ENCODE assay signal across 8 mouse cellular contexts in genomic region chr12:21286712-21287650, GRCm38 (mm10). TPM values are rescaled to one million over a fixed set of nuclear protein-coding genes. Genes with fewer than 3 reads are reported as not detected.
DNase-seq lines count a peak whose midpoint lies in the region; ATAC-seq and TF ChIP-seq lines count a peak whose summit lies in the region.

No protein-coding gene starts in this region.

- ATAC-seq in liver, embryonic 14.5 days (ENCODE audit: insufficient read depth) = no peak

- H3K4me3 ChIP-seq in cerebellum, adult 2 months (replicated peaks; ENCODE audit: insufficient read depth, low read depth, low read length) = peak overlapping the region; percentile 79
- peak overlapping the region; percentile 85 for H3K4me3 ChIP-seq in hindbrain, embryonic 10.5 days
- peak overlapping the region; percentile 94 to 95 for H3K4me3 ChIP-seq in liver, embryonic 14.5 days (ENCODE audit: insufficient read depth in 1 of 2, low read depth in 2 of 2, low read length in 2 of 2)

- TF ChIP-seq EP300 in liver, embryonic 14.5 days (IDR thresholded peaks at IDR 0.05; ENCODE audit: low read depth) = no peak

- no peak for TF ChIP-seq CTCF in cerebellum, adult 2 months (IDR thresholded peaks at IDR 0.05; ENCODE audit: borderline replicate concordance, insufficient read depth, low read depth, low read length)
- TF ChIP-seq CTCF in liver, embryonic 14.5 days (IDR thresholded peaks at IDR 0.05; ENCODE audit: low read depth) = no peak

- TF ChIP-seq POLR2A in cerebellum, adult 2 months (IDR thresholded peaks at IDR 0.05; ENCODE audit: borderline replicate concordance, insufficient read depth, low read length) = no peak

- H3K4me1 ChIP-seq in cerebellum, adult 2 months (ENCODE audit: control insufficient read depth, insufficient read depth, low read length) = no peaks in the 10 kb centered on the region
- H3K4me1 ChIP-seq in hindbrain, embryonic 10.5 days (replicated peaks) = peaks cover 17% of the 10 kb centered on the region
- H3K4me1 ChIP-seq in liver, embryonic 14.5 days (replicated peaks; ENCODE audit: control insufficient read depth in 2 of 2, insufficient read depth in 2 of 2, low read length in 1 of 2) = peaks cover 12 to 15% of the 10 kb centered on the region in 2 experiments

- H3K9me3 ChIP-seq in hindbrain, embryonic 10.5 days = no peaks in the 10 kb centered on the region
- no peaks in the 10 kb centered on the region for H3K9me3 ChIP-seq in liver, embryonic 14.5 days (ENCODE audit: control insufficient read depth, low read length)

- H3K27me3 ChIP-seq in cerebellum, adult 2 months (ENCODE audit: control insufficient read depth, insufficient read depth, low read length) = no peaks in the 10 kb centered on the region
- no peaks in the 10 kb centered on the region for H3K27me3 ChIP-seq in hindbrain, embryonic 10.5 days (ENCODE audit: insufficient read depth, poor library complexity, severe bottlenecking)
- no peaks in the 10 kb centered on the region for H3K27me3 ChIP-seq in liver, embryonic 14.5 days (ENCODE audit: control insufficient read depth, insufficient read depth, low read length)

- no peak overlapping the region for H3K27ac ChIP-seq in cerebellum, adult 2 months (ENCODE audit: insufficient read depth, low read length)
- peak overlapping the region; percentile 93 for H3K27ac ChIP-seq in hindbrain, embryonic 10.5 days
- H3K27ac ChIP-seq in liver, embryonic 14.5 days = peak overlapping the region; percentile 66

- peak in 1 of 2 experiments; percentile 39 for DNase-seq in cerebellum, adult 2 months
- DNase-seq in cerebellum, adult 8-10 months = no peak
- DNase-seq in A20 (ENCODE audit: low read depth, low spot score) = peak; percentile 70
- peak; percentile 33 for DNase-seq in c-Kit-positive CD71-positive TER-119-positive erythroid progenitor cells, embryonic 14.5 days (ENCODE audit: low spot score)
- DNase-seq in hindbrain, embryonic 10.5 days (ENCODE audit: low spot score) = no peak
- no peak for DNase-seq in liver, embryonic 14.5 days (ENCODE audit: low read depth in 3 of 3, low spot score in 3 of 3)
- peak; percentile 39 to 41 for DNase-seq in natural killer cell, adult 2 months (ENCODE audit: low spot score in 2 of 2)
- DNase-seq in retina, embryonic 14.5 days (ENCODE audit: low spot score) = no peak

- peak overlapping the region; percentile 91 for H3K9ac ChIP-seq in liver, embryonic 14.5 days (replicated peaks)

- H3K36me3 ChIP-seq in hindbrain, embryonic 10.5 days = peaks cover 36% of the 10 kb centered on the region
- H3K36me3 ChIP-seq in liver, embryonic 14.5 days (replicated peaks; ENCODE audit: control insufficient read depth, insufficient read depth, low read depth) = peaks cover 5% of the 10 kb centered on the region; the same call in 1 of the 2 replicates

- WGBS in cerebellum, adult 2 months = 24% methylated on average over 18 of the region's 18 CpGs
- 41% methylated on average over 18 of the region's 18 CpGs for WGBS in hindbrain, embryonic 10.5 days
- WGBS in liver, embryonic 14.5 days (ENCODE audit: insufficient replicate concordance) = 11% methylated on average over 18 of the region's 18 CpGs

- peak overlapping the region; percentile 99 for H3K4me2 ChIP-seq in liver, embryonic 14.5 days (ENCODE audit: low read depth)

RNA-seq across cellular contexts. Expression of gene Itgb1bp1, which starts 0.9 kb away (rescaled TPM):
- 66.9 and 70.6 TPM in 2 replicates for polyA plus RNA-seq in cerebellum, adult 2 months (2012; rRNA removed)
- polyA plus RNA-seq in hindbrain, embryonic 10.5 days (2016; fragmentation: Nextera tagmentation; extraction: Ambion mirVana) = 44.0 and 45.7 TPM in 2 replicates
- 8.9 and 10.8 TPM in 2 replicates for polyA plus RNA-seq in liver, embryonic 14.5 days (2012; rRNA removed)
- 22.6 and 22.8 TPM in 2 replicates for polyA plus RNA-seq in liver, embryonic 14.5 days (2014; fragmentation: Nextera tagmentation; extraction: Ambion mirVana)

RNA-seq across cellular contexts. Expression of gene Cpsf3, which starts 1.8 kb away (rescaled TPM):
- 71.4 and 76.3 TPM in 2 replicates for polyA plus RNA-seq in cerebellum, adult 2 months (2012; rRNA removed)
- 122 and 139 TPM in 2 replicates for polyA plus RNA-seq in hindbrain, embryonic 10.5 days (2016; fragmentation: Nextera tagmentation; extraction: Ambion mirVana)
- polyA plus RNA-seq in liver, embryonic 14.5 days (2012; rRNA removed) = 17.1 and 23.2 TPM in 2 replicates
- 39.3 and 41.1 TPM in 2 replicates for polyA plus RNA-seq in liver, embryonic 14.5 days (2014; fragmentation: Nextera tagmentation; extraction: Ambion mirVana)

RNA-seq across cellular contexts. Expression of gene Iah1, which starts 29.2 kb away (rescaled TPM):
- polyA plus RNA-seq in cerebellum, adult 2 months (2012; rRNA removed) = 36.8 and 37.2 TPM in 2 replicates
- polyA plus RNA-seq in hindbrain, embryonic 10.5 days (2016; fragmentation: Nextera tagmentation; extraction: Ambion mirVana) = 45.4 and 48.6 TPM in 2 replicates
- 23.8 and 27.2 TPM in 2 replicates for polyA plus RNA-seq in liver, embryonic 14.5 days (2012; rRNA removed)
- polyA plus RNA-seq in liver, embryonic 14.5 days (2014; fragmentation: Nextera tagmentation; extraction: Ambion mirVana) = 34.0 and 38.1 TPM in 2 replicates

Comparison
In these comparisons a context has a peak if more than half of its experiments do, and no peak if none do; other contexts are left out.
1. DNase-seq: peak in A20 (single experiment), c-Kit-positive CD71-positive TER-119-positive erythroid progenitor cells, embryonic 14.5 days (single experiment) and natural killer cell, adult 2 months (2 of 2); none in cerebellum, adult 8-10 months (single experiment), hindbrain, embryonic 10.5 days (single experiment), liver, embryonic 14.5 days (0 of 3) and retina, embryonic 14.5 days (single experiment).
2. Peak in every context shown above with its lines, with median percentiles within 50 percentile points of each other: H3K4me3 ChIP-seq.